Mouse (Mus musculus): ENCODE data around the gene Pigs. TPM values are rescaled to one million over a fixed set of nuclear protein-coding genes. Genes with fewer than 3 reads are reported as not detected.
A peak's percentile ranks its signal among the peaks of the same experiment; 100 is the strongest.

Pigs gene
- polyA plus RNA-seq, 1 experiment, result 88.3 TPM

DNA sequence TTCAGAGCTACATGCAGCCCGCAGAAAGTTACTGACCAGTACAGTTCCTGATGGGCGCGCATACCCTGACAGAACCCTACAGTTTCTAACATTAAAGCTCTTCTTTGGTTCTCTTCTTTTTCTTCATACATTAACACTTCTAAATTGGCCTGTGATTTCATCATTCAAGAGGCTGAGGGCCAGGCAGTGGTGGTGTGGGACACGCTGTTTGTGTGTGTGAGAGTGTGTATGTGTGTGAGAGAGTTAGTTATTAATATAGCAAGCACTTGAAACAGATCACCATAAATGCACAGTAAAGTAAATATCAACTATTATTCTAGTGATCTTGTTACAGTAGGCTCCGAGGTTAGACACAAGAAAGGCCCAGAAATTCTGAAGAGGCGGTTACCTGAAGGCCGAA, 27.3 kb upstream of the Pigs start:
- peaks cover 10% of the 10 kb centered on the region; the same call in 1 of the 2 replicates for H3K36me3 ChIP-seq (ENCODE audit: control insufficient read depth, insufficient read depth, low read length)
- TF ChIP-seq POLR2A (IDR thresholded peaks at IDR 0.05; ENCODE audit: control insufficient read depth, extremely low read depth, insufficient read depth, low read length, poor library complexity), result no peak
- TF ChIP-seq CTCF (IDR thresholded peaks at IDR 0.05; ENCODE audit: borderline replicate concordance, control insufficient read depth, extremely low read depth, insufficient read depth, low read length, poor library complexity), result no peak
- WGBS, result 68% methylated on average over 7 of the region's 7 CpGs
- peaks cover 6% of the 10 kb centered on the region for H3K4me1 ChIP-seq (replicated peaks; ENCODE audit: control insufficient read depth, insufficient read depth, low read length)
- H3K27ac ChIP-seq (ENCODE audit: control insufficient read depth, insufficient read depth, low read length), result no peak overlapping the region
- no peak for DNase-seq
- peak overlapping the region; percentile 34 for H3K4me3 ChIP-seq (ENCODE audit: control insufficient read depth, insufficient read depth, low read length)
- no peaks in the 10 kb centered on the region for H3K27me3 ChIP-seq (ENCODE audit: control insufficient read depth, insufficient read depth, low read length)

DNA sequence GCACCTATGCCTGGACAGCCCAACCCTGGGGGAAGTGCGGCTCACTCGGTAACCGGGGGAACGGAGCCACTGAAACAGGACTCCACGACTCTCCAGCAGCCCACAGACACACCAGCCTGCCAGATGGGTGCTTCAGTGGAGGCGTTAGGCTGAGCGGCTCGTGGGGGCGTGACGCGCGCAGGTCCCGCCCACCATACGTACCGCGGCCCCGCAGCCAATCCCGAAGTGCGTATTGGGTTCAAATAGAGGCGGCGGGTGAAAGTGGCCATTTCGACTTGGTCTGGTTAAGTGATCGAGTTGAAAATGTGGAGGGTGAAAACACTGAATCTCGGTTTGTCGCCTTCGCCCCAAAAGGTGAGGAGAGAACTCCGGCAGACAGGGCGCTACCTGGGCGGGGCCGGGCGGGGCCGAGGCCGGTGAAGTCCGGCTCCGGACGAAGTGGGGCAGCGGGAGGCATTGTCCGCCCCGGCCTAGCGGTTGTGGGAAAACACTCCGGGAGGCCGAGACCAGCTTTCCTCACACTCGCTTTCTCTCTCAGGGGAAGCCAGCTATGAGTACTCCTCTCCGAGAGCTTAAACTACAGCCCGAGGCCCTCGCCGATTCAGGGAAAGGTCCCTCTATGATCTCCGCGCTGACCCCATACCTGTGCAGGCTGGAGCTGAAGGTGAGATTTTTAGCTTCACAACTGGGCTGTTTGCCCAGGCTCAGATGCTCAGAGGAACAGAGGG, 26.7 kb upstream of the Pigs start, which contains the start of gene Spag5:
Gene Spag5 (plus strand): TSS at position 173 of the 728 bp plus-strand sequence.
- DNase-seq, result peak; percentile 91
- under 1% methylated on average over 49 of the region's 49 CpGs for WGBS
- peak within 1 kb of the TSS; percentile 69 for H3K4me3 ChIP-seq (ENCODE audit: control insufficient read depth, insufficient read depth, low read length)
- peaks cover 6% of the 10 kb centered on the region for H3K4me1 ChIP-seq (replicated peaks; ENCODE audit: control insufficient read depth, insufficient read depth, low read length)
- no peak within 1 kb of the TSS for H3K27ac ChIP-seq (ENCODE audit: control insufficient read depth, insufficient read depth, low read length)
- H3K27me3 ChIP-seq (ENCODE audit: control insufficient read depth, insufficient read depth, low read length), result no peaks in the 10 kb centered on the region
- TF ChIP-seq CTCF (IDR thresholded peaks at IDR 0.05; ENCODE audit: borderline replicate concordance, control insufficient read depth, extremely low read depth, insufficient read depth, low read length, poor library complexity), result no peak
- TF ChIP-seq POLR2A (IDR thresholded peaks at IDR 0.05; ENCODE audit: control insufficient read depth, extremely low read depth, insufficient read depth, low read length, poor library complexity), result peak; percentile 48; the same call in 1 of the 2 replicates
- peaks cover 15% of the 10 kb centered on the region; the same call in 1 of the 2 replicates for H3K36me3 ChIP-seq (ENCODE audit: control insufficient read depth, insufficient read depth, low read length)

DNA sequence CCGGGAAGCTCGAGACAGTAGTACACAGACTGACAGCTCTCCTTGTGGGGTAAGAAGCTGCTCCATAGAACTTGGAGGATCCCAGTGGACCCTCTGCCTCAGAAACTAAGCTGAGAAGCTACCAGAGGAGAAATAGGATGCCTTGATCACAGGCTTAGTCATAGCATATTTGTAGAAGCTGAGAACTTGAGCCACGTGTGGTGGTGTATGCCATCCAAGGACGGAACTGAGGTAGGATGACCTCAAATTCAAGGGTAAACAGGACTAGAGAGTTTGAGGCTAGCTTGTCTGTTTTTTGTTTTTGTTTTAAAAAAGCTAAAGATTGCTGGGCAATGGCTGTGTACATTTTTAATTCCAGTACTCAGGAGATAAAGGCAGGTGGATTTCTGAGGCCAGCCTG, 22.9 kb upstream of the Pigs start:
- peaks cover 30% of the 10 kb centered on the region; the same call in 1 of the 2 replicates for H3K36me3 ChIP-seq (ENCODE audit: control insufficient read depth, insufficient read depth, low read length)
- H3K4me1 ChIP-seq (replicated peaks; ENCODE audit: control insufficient read depth, insufficient read depth, low read length), result peaks cover 6% of the 10 kb centered on the region
- H3K27ac ChIP-seq (ENCODE audit: control insufficient read depth, insufficient read depth, low read length), result no peak overlapping the region
- no peak overlapping the region for H3K4me3 ChIP-seq (ENCODE audit: control insufficient read depth, insufficient read depth, low read length)
- no peak for TF ChIP-seq POLR2A (IDR thresholded peaks at IDR 0.05; ENCODE audit: control insufficient read depth, extremely low read depth, insufficient read depth, low read length, poor library complexity)
- TF ChIP-seq CTCF (IDR thresholded peaks at IDR 0.05; ENCODE audit: borderline replicate concordance, control insufficient read depth, extremely low read depth, insufficient read depth, low read length, poor library complexity), result no peak
- WGBS, result 96% methylated on average over 4 of the region's 4 CpGs
- no peaks in the 10 kb centered on the region for H3K27me3 ChIP-seq (ENCODE audit: control insufficient read depth, insufficient read depth, low read length)
- no peak for DNase-seq

GRCm38 (mm10) chr11:78310861-78311511, 17.2 kb upstream of the Pigs start:
- no peak overlapping the region for H3K4me3 ChIP-seq (ENCODE audit: control insufficient read depth, insufficient read depth, low read length)
- H3K27ac ChIP-seq (ENCODE audit: control insufficient read depth, insufficient read depth, low read length), result no peak overlapping the region
- TF ChIP-seq CTCF (IDR thresholded peaks at IDR 0.05; ENCODE audit: borderline replicate concordance, control insufficient read depth, extremely low read depth, insufficient read depth, low read length, poor library complexity) (no peak), POLR2A (IDR thresholded peaks at IDR 0.05; ENCODE audit: control insufficient read depth, extremely low read depth, insufficient read depth, low read length, poor library complexity) (no peak)
- no peaks in the 10 kb centered on the region for H3K27me3 ChIP-seq (ENCODE audit: control insufficient read depth, insufficient read depth, low read length)
- no peak for DNase-seq
- WGBS, result 91% methylated on average over 8 of the region's 8 CpGs
- H3K4me1 ChIP-seq (replicated peaks; ENCODE audit: control insufficient read depth, insufficient read depth, low read length), result no peaks in the 10 kb centered on the region
- H3K36me3 ChIP-seq (ENCODE audit: control insufficient read depth, insufficient read depth, low read length), result peaks cover 48% of the 10 kb centered on the region

- TF ChIP-seq POLR2A (IDR thresholded peaks at IDR 0.05; ENCODE audit: control insufficient read depth, extremely low read depth, insufficient read depth, low read length, poor library complexity) (no peak), CTCF (IDR thresholded peaks at IDR 0.05; ENCODE audit: borderline replicate concordance, control insufficient read depth, extremely low read depth, insufficient read depth, low read length, poor library complexity) (no peak)
- Histone ChIP-seq H3K27me3 (ENCODE audit: control insufficient read depth, insufficient read depth, low read length) (no peaks in the 10 kb centered on the region), H3K36me3 (ENCODE audit: control insufficient read depth, insufficient read depth, low read length) (peaks cover 60% of the 10 kb centered on the region), H3K4me1 (replicated peaks; ENCODE audit: control insufficient read depth, insufficient read depth, low read length) (no peaks in the 10 kb centered on the region), H3K27ac (ENCODE audit: control insufficient read depth, insufficient read depth, low read length) (no peak overlapping the region), H3K4me3 (ENCODE audit: control insufficient read depth, insufficient read depth, low read length) (no peak overlapping the region)
- no peak for DNase-seq
- 98% methylated on average over 2 of the region's 2 CpGs for WGBS
Measured at GRCm38 (mm10) chr11:78313662-78314061, 14.6 kb upstream of the Pigs start.

DNA sequence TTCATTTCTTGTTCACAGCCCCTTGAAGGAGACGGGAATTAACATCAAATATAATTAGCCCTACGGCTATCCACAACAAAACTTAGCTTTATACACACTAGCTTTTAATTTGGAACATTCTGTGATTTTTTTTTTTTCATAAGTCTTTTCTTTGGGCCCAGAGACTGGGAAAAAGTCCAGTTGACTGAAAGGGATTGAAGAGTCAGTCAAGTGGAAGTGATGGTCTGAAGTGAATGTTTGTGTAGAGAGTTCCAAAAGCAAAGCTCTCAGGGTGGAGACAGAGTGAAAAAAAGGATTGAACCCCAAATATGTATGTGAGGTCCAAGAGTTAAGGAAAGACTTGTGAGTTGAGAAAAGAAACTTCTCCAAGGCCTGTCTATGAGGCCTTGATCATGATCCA, 9.8 kb upstream of the Pigs start:
- no peak for DNase-seq
- no peak for TF ChIP-seq POLR2A (IDR thresholded peaks at IDR 0.05; ENCODE audit: control insufficient read depth, extremely low read depth, insufficient read depth, low read length, poor library complexity)
- no peak for TF ChIP-seq CTCF (IDR thresholded peaks at IDR 0.05; ENCODE audit: borderline replicate concordance, control insufficient read depth, extremely low read depth, insufficient read depth, low read length, poor library complexity)
- no peaks in the 10 kb centered on the region for H3K27me3 ChIP-seq (ENCODE audit: control insufficient read depth, insufficient read depth, low read length)
- H3K4me3 ChIP-seq (ENCODE audit: control insufficient read depth, insufficient read depth, low read length), result no peak overlapping the region
- WGBS, result 94% methylated on average over 2 of the region's 2 CpGs
- no peak overlapping the region for H3K27ac ChIP-seq (ENCODE audit: control insufficient read depth, insufficient read depth, low read length)
- H3K4me1 ChIP-seq (replicated peaks; ENCODE audit: control insufficient read depth, insufficient read depth, low read length), result peaks cover 4% of the 10 kb centered on the region; the same call in 1 of the 2 replicates
- peaks cover 76% of the 10 kb centered on the region for H3K36me3 ChIP-seq (ENCODE audit: control insufficient read depth, insufficient read depth, low read length)

Data from thymus, adult 2 months (tissue).